Mouse (Mus musculus) olfactory bulb, adult 2 months (tissue): Measurements from ENCODE around the gene Fem1b.

Experiments used
- CTCF ChIP-seq: fragments of 200-500 bp; IDR thresholded peaks from 2 replicates; pipeline ENCODE4 v1.5.1; 2012; ENCODE audit warnings: low read depth, mild to moderate bottlenecking, low read length, moderate library complexity; ENCODE audit not compliant: insufficient read depth
- POLR2A ChIP-seq: fragments of 200-500 bp; IDR thresholded peaks from 2 replicates; pipeline ENCODE4 v1.6.1; 2012; ENCODE audit warnings: mild to moderate bottlenecking, low read depth, low read length, moderate library complexity; ENCODE audit not compliant: insufficient read depth

DNA sequence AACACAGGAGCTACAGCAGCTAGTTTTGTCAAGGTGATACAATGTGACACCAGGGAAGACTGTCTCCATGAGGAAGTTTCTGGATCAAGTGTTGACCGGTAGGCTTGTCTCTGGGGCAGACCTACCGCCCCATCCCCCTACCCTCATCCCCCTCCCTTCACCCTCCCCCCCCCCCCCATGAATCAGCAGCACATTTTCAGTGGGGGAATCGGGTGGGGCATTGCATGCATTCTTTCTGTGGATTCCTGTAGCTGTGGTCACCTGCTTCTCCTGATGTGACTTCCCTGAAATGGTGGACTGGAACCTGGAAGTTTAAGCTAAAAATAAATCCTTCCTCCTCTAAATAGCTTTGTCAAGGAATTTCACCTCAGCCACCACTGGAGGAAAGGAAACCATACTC lies 7.8 kb upstream of the Fem1b start:
- TF ChIP-seq CTCF (no peak), POLR2A (no peak)
